Mouse (Mus musculus) subcutaneous adipose tissue, adult 2 months (tissue): ENCODE results near the gene Arhgdib. TPM values are rescaled to one million over a fixed set of nuclear protein-coding genes. Genes with fewer than 3 reads are reported as not detected.

Experiments
- polyA plus RNA-seq: library from polyadenylated mRNA; depleted of rRNA; stranded (reverse); fragments of >200 nt; gene quantifications from 2 replicates; pipeline ENCODE4 v1.2.3, GENCODE M21; 2012; ENCODE audit warnings: low replicate concordance; rRNA removed

Arhgdib gene
- polyA plus RNA-seq: 72.2 and 73.3 TPM in 2 replicates

DNA sequence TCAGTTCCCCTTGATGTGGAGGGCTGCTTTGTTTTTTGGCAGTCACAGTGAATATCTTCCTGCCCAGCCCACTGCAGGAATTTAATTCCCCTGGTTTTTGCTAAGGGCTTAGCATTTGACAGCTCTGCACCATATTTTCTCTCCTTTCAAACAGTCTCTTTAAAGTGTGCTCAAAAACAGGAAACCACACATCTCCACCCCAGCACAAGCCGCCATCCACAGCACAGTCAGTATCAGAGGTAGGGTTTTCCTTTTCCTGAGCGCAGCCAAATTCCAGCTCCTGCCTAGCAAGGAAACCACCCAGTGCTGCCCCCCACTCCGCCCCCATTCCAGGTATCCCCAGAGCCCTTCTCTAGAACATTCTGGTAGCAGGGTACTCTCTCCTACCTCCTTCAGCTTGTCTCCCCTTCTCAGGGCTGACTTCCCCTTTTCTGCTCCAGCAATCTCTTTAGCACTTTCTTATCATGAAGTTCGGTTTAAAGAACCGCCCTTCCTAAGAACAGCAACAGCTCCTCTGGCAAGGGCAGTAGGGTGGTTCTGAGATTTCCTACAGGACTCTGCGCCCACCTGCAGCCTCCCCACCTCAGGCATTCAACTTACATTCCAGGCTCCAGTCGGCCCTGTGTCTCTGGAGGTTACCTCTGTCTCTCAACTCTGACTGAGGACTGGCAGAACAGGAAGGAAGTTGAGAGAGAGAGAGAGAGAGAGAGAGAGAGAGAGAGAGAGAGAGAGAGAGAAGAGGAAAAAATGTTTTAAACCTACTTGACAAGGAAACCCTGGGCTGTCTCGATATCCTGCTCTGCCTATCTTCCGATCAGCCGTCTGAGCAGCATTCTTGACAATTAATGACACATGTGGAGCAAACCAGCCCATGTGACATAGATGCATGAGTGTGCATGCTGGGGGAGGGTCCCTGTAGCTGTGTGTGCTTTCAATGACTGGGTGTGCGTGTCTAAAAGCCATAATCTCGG, at the start of gene Arhgdib:
TSS of gene Arhgdib (minus strand) at position 849 of the 971 bp plus-strand sequence.

DNA sequence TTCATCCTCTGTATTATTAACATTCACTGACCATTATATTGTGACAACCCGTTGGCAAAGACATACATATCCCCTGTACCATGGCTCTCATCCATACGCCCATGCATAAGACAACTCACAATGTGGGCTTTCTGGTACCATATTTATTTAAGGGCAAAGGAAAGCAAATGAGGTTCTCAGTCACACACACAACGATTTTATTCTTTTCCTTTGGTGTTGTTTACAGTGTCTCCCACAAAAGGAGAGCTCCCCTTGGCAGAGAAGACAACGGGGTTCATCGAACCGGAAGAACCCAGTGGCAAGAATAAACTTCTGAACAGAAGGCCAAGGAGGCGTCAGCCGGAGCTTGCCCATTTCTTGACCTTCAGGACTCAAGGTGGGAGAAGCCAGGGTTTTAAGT, 18.2 kb downstream of the Arhgdib start, which contains the start of gene Pde6h:
TSS of gene Pde6h (plus strand) at position 301 of the 400 bp plus-strand sequence.

GRCm38 (mm10) chr6:136922080-136922479, 19.6 kb downstream of the Arhgdib start, which contains the start of gene Erp27:
Gene Erp27, minus strand, starts transcription at chr6:136922180.

DNA sequence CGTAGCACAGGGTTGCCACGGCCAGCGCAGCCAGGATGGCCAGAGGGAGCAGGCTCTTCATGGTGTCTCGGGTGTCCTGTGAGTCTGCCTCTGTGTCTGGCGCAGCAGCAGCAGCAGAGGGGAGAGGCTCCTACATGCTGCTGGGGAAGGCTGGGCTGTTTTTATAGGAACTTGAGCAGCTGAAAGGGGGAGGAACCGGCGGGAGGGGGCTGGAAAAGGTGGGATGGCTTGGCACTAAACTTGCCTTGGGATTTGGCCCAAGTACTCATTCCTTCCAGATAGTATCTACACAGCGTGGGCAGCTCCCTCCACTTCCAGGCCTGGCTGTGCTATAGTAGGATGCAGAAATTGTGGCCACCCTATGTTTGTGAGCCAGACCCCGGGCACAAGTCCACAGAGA, 66.0 kb downstream of the Arhgdib start, which contains the start of gene Mgp:
TSS of gene Mgp (minus strand) at position 154 of the 400 bp plus-strand sequence.

Other genes starting within 250 kb of the Arhgdib start
- 0.03 and 0.05 TPM in 2 replicates for gene Gucy2c, start 160.1 kb downstream of the Arhgdib start, polyA plus RNA-seq
- gene Hist4h4, start 137.5 kb downstream of the Arhgdib start, polyA plus RNA-seq: 0.34 and 1.8 TPM in 2 replicates
- gene H2afj, start 133.7 kb downstream of the Arhgdib start, polyA plus RNA-seq: 129 and 225 TPM in 2 replicates
- 0.27 and 0.47 TPM in 2 replicates for gene BC049715, start 114.3 kb downstream of the Arhgdib start, polyA plus RNA-seq
- gene Wbp11, start 113.7 kb downstream of the Arhgdib start, polyA plus RNA-seq: 30.6 and 38.2 TPM in 2 replicates
- gene Smco3, start 106.4 kb downstream of the Arhgdib start, polyA plus RNA-seq: 0.07 and 0.57 TPM in 2 replicates
- 1.4 TPM in 2 replicates for gene Art4, start 84.2 kb downstream of the Arhgdib start, polyA plus RNA-seq
- 1,564 and 1,581 TPM in 2 replicates for gene Mgp, start 66.1 kb downstream of the Arhgdib start, polyA plus RNA-seq
- gene Erp27, start 19.7 kb downstream of the Arhgdib start, polyA plus RNA-seq: 0.17 TPM in 1 of 2 replicates, not detected in the other
- gene Pde6h, start 18.1 kb downstream of the Arhgdib start, polyA plus RNA-seq: 0.20 TPM in 1 of 2 replicates, not detected in the other
- gene Rerg, start 228.6 kb upstream of the Arhgdib start, polyA plus RNA-seq: 0.50 and 6.0 TPM in 2 replicates